Mouse (Mus musculus): Measurements from ENCODE around the gene Sdhaf1. TPM values are rescaled to one million over a fixed set of nuclear protein-coding genes. Genes with fewer than 3 reads are reported as not detected.

Gene Sdhaf1
- polyA plus RNA-seq (2021) = 6.4 TPM

DNA sequence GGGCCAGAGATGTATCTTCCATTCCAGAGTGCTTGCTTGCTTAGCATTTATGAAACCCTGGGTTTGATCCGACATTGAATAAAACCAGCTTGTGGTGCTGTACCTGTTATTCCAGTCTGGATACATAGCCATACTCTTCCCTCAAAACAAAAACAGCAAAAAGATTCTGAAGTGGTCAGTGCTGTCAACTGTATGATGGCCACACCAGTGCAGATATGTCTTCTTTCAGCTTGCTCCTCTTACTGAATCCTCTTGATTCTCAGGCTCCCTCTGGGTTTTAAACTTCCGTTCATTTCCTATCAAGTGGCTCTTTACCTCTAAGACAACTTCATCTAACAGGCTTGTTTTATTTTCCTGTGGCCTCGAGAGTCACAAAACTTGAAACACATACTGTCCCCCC lies at the start of gene Sdhaf1:
Sdhaf1 (minus strand) TSS at position 101 of the 400 bp plus-strand sequence.
- CTCF ChIA-PET = interaction anchor here (1.3 to 1.5 kb wide), 2 partner anchors 12 to 22 kb away, joined by 3 to 6 read pairs; no protein-coding TSS in a partner anchor
- no peaks in the 10 kb centered on the region for H3K27me3 ChIP-seq
- in situ Hi-C loops (cut with MboI; ENCODE audit: low pct_unique_long_range_greater_than_20kb) = no loop called here
- POLR2A ChIA-PET = no interaction called here
- no peak for TF ChIP-seq CTCF (IDR thresholded peaks at IDR 0.05)
- DNase-seq (ENCODE audit: low read depth, low spot score) (no peak), ATAC-seq (no peak)

DNA sequence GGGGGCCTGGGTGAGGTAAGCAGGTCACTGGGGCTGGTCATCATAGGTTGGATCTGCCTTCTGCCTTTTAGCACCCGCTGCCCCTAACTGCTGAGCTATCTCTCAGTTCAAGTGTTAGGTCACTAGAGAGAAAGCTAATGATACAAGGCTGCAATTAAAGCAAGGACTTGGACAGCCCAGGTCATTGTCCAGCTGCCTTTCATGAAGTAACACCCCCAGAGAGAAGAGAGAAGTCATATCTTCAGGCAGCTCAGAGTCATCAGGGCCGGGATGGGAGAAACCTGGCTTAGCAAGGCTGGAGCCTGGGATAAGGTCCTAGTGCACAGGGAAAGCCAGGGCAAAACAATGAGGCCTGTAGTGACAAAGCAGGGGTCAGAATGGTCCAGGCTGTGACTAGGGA lies 43.8 kb upstream of the Sdhaf1 start:
- POLR2A ChIA-PET = no interaction called here
- in situ Hi-C loops (cut with MboI; ENCODE audit: low pct_unique_long_range_greater_than_20kb) = no loop called here
- no peak for TF ChIP-seq CTCF (IDR thresholded peaks at IDR 0.05)
- ATAC-seq (no peak), DNase-seq (ENCODE audit: low read depth, low spot score) (no peak)
- CTCF ChIA-PET = interaction anchor here (0.9 to 1.0 kb wide), 2 partner anchors 41 to 57 kb away, joined by 3 read pairs; no protein-coding TSS in a partner anchor
- peaks cover 20% of the 10 kb centered on the region for H3K27me3 ChIP-seq

- ChIA-PET CTCF (interaction anchor here (1.3 kb wide), 1 partner anchor 10 kb away, joined by 4 read pairs; no protein-coding TSS in a partner anchor), POLR2A (interaction anchor here (0.7 kb wide), 2 partner anchors 70 to 599 kb away, joined by 3 read pairs; no protein-coding TSS in a partner anchor)
- in situ Hi-C loops (cut with MboI; ENCODE audit: low pct_unique_long_range_greater_than_20kb) = no loop called here
- DNase-seq (ENCODE audit: low read depth, low spot score) (no peak), ATAC-seq (no peak)
- peaks cover 15% of the 10 kb centered on the region for H3K27me3 ChIP-seq
- TF ChIP-seq CTCF (IDR thresholded peaks at IDR 0.05) = no peak
These were observed 39.6 kb upstream of the Sdhaf1 start for GRCm38 (mm10) chr7:30363344-30363738.

GRCm38 (mm10) chr7:30362652-30363343 lies 39.1 kb upstream of the Sdhaf1 start, which contains the start of gene Lrfn3:
TSS of gene Lrfn3 (minus strand) at chr7:30362772.
- H3K27me3 ChIP-seq = peaks cover 9% of the 10 kb centered on the region
- ChIA-PET POLR2A (interaction anchor here (0.7 kb wide), 2 partner anchors 70 to 599 kb away, joined by 3 read pairs; no protein-coding TSS in a partner anchor), CTCF (interaction anchor here (0.9 to 1.3 kb wide), 2 partner anchors 10 to 69 kb away, joined by 3 to 4 read pairs; no protein-coding TSS in a partner anchor)
- no peak for TF ChIP-seq CTCF (IDR thresholded peaks at IDR 0.05)
- DNase-seq (ENCODE audit: low read depth, low spot score) (no peak), ATAC-seq (peak; percentile 44)
- in situ Hi-C loops (cut with MboI; ENCODE audit: low pct_unique_long_range_greater_than_20kb) = no loop called here

GRCm38 (mm10) chr7:30360028-30360427 lies 36.3 kb upstream of the Sdhaf1 start:
- ChIA-PET CTCF (interaction anchor here (0.7 to 2.8 kb wide), 3 partner anchors 13 to 145 kb away, joined by 3 to 9 read pairs (median 3); no protein-coding TSS in a partner anchor), POLR2A (no interaction called here)
- H3K27me3 ChIP-seq = no peaks in the 10 kb centered on the region
- in situ Hi-C loops (cut with MboI; ENCODE audit: low pct_unique_long_range_greater_than_20kb) = no loop called here
- DNase-seq (ENCODE audit: low read depth, low spot score) (no peak), ATAC-seq (no peak)
- TF ChIP-seq CTCF (IDR thresholded peaks at IDR 0.05) = no peak

DNA sequence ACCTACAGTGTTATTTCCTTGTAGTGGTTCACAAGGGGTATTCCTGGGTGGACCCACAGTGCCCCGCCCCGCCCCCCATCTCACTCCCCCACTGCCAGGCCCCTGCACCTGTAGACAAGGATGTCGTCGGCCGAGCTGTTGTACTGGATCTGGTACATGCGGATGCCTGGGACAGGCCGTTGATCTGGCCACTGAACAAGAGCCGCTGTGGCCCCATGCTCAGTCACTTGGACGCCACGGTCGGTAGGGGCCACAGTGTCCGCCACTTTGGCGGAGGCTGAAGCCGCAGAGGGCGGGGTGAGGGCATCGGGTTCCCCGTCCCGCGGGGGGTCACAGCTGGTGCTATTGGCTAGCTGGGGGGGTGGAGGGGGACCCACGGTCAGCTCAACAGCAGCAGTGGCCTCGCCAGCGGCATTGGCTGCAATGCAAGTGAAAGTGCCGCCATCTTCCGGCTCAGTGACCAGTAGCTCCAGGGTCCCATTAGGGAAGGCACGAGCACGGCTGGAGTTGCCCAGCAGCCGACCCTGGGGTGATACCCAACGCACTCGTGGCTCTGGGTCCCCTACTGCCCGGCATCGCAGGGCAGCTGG lies 35.7 kb upstream of the Sdhaf1 start:
- DNase-seq (ENCODE audit: low read depth, low spot score) (no peak), ATAC-seq (no peak)
- in situ Hi-C loops (cut with MboI; ENCODE audit: low pct_unique_long_range_greater_than_20kb) = no loop called here
- TF ChIP-seq CTCF (IDR thresholded peaks at IDR 0.05) = no peak
- CTCF ChIA-PET = interaction anchor here (1.1 to 2.8 kb wide), 2 partner anchors 14 to 23 kb away, joined by 3 to 9 read pairs; no protein-coding TSS in a partner anchor
- H3K27me3 ChIP-seq = no peaks in the 10 kb centered on the region
- POLR2A ChIA-PET = interaction anchor here (0.6 kb wide), 1 partner anchor 114 kb away, joined by 3 read pairs; no protein-coding TSS in a partner anchor

DNA sequence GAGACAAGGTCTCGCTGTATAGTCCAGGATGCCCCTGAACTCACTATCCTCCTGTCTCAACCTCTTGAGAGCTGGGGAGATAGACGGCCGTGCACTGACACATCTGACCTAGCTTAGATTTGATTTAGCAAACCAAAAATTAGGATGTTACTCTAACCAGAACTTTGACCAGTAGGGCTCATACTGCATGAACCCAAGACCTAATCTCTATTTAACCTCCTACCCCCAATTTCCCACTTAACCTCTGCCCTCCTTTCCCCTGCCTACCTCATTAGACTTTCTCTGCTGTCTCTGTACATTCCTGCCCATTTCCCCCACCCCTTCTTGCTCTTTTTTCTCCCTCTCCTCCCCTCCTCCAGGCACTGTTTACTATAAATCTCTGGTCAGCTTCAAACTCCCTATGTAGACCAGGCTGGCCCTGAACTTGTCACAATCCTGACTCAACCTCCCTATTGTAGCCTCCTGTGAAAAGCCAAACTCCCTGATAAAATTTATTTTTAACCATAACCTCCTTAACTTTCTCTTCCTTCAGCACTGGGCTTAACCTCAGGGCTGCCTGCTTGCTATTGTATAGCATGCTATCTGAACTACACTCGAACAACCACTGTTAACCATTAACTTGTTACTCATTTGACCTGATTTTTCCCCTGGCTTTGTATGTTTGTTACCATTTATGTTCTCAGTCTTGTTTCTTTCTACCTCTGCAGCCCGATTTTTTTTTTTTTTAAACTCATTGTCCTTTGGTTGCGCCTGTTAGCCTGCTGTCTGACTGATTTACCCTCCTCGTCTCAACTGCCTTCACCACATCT lies 34.9 kb upstream of the Sdhaf1 start:
- in situ Hi-C loops (cut with MboI; ENCODE audit: low pct_unique_long_range_greater_than_20kb) = no loop called here
- H3K27me3 ChIP-seq = no peaks in the 10 kb centered on the region
- peak; percentile 60 for ATAC-seq
- ChIA-PET CTCF (interaction anchor here (1.1 to 2.8 kb wide), 3 partner anchors 9 to 22 kb away, joined by 3 to 9 read pairs (median 4); no protein-coding TSS in a partner anchor), POLR2A (no interaction called here)
- TF ChIP-seq CTCF (IDR thresholded peaks at IDR 0.05) = no peak
- DNase-seq (ENCODE audit: low read depth, low spot score) = peak; percentile 78

DNA sequence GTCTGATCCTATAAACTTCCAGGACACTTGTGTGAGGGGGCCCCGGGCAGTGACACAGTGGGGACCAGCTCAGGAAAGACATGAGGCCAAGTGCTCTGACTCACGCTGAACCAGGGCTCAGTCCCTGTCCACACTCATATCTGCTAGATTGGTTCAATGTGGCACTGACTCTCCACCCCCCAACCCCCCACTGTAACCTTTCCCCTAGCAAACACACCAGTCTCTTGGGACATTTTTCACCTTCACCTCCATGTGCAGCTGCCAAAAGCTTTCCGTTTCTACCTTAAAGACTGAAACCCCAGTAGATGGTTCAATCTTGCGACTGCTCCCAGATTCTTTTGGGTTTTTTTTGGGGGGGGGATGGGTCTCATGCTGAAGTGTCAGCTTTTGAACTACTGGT lies 30.4 kb upstream of the Sdhaf1 start:
- ATAC-seq = no peak
- no peak for TF ChIP-seq CTCF (IDR thresholded peaks at IDR 0.05)
- CTCF ChIA-PET = interaction anchor here (0.7 to 1.9 kb wide), 3 partner anchors 17 to 22 kb away, joined by 3 to 14 read pairs (median 3); no protein-coding TSS in a partner anchor
- POLR2A ChIA-PET = no interaction called here
- DNase-seq (ENCODE audit: low read depth, low spot score) = no peak
- H3K27me3 ChIP-seq = no peaks in the 10 kb centered on the region
- in situ Hi-C loops (cut with MboI; ENCODE audit: low pct_unique_long_range_greater_than_20kb) = loop anchor here (5.0 kb wide), 1 partner anchor 73 kb away; no protein-coding TSS in a partner anchor

- no peak for ATAC-seq
- no peak for TF ChIP-seq CTCF (IDR thresholded peaks at IDR 0.05)
- ChIA-PET POLR2A (interaction anchor here (0.6 kb wide), 1 partner anchor 7 kb away, joined by 4 read pairs; no protein-coding TSS in a partner anchor), CTCF (interaction anchor here (0.7 to 1.9 kb wide), 4 partner anchors 18 to 22 kb away, joined by 3 to 14 read pairs (median 4); no protein-coding TSS in a partner anchor)
- no peaks in the 10 kb centered on the region for H3K27me3 ChIP-seq
- in situ Hi-C loops (cut with MboI; ENCODE audit: low pct_unique_long_range_greater_than_20kb) = loop anchor here (5.0 kb wide), 1 partner anchor 74 kb away; no protein-coding TSS in a partner anchor
- DNase-seq (ENCODE audit: low read depth, low spot score) = no peak
These were observed 29.7 kb upstream of the Sdhaf1 start for GRCm38 (mm10) chr7:30353279-30353822.

All from Patski (cell line).